Mouse (Mus musculus) embryonic facial prominence, embryonic 11.5 days (tissue): Measurements from ENCODE around the gene Senp7. TPM values are rescaled to one million over a fixed set of nuclear protein-coding genes. Genes with fewer than 3 reads are reported as not detected.
"Not testable (repeated sequence)": the region's sequence is repeated elsewhere in the genome, so short reads cannot be mapped to it uniquely, and the experiment has no call there.

ENCODE experiments used
- ATAC-seq: fragments of 200-750 bp; cut with Nextera tagmentation; replicated peaks from 2 replicates; pipeline ENCODE4 v1.8.0; 2017; ENCODE audit warnings: low read depth; ENCODE audit not compliant: insufficient number of reproducible peaks, low FRiP score, low TSS enrichment
- DNase-seq: peaks from one replicate; pipeline ENCODE4 v3.0.0-alpha.2; 2015; ENCODE audit warnings: low spot score
- H3K27ac ChIP-seq: fragments of 300-500 bp; sonication (generic); replicated peaks from 2 replicates; pipeline ENCODE4 v1.5.1; 2014; ENCODE audit warnings: mild to moderate bottlenecking, low read depth, low read length, control low read depth
- H3K27me3 ChIP-seq: fragments of 300-500 bp; sonication (generic); 2 replicates; pipeline ENCODE4 v1.6.1; 2014; ENCODE audit warnings: mild to moderate bottlenecking, low read length, moderate library complexity, mixed read lengths; ENCODE audit not compliant: control insufficient read depth, insufficient read depth
- H3K36me3 ChIP-seq: fragments of 300-500 bp; sonication (generic); replicated peaks from 2 replicates; pipeline ENCODE4 v1.6.1; 2014; ENCODE audit warnings: low read depth, mild to moderate bottlenecking, low read length, moderate library complexity, mixed read lengths; ENCODE audit not compliant: control insufficient read depth, insufficient read depth
- H3K4me1 ChIP-seq: fragments of 300-500 bp; sonication (generic); 2 replicates; pipeline ENCODE4 v1.6.1; 2014; ENCODE audit warnings: low read length, mixed read lengths; ENCODE audit not compliant: control insufficient read depth, insufficient read depth
- H3K4me2 ChIP-seq: fragments of 300-500 bp; sonication (generic); 2 replicates; pipeline ENCODE4 v1.6.1; 2014; ENCODE audit warnings: low read depth, mild to moderate bottlenecking, control low read depth, low read length, moderate library complexity
- H3K4me3 ChIP-seq: fragments of 300-500 bp; sonication (generic); 2 replicates; pipeline ENCODE4 v1.5.1; 2014; ENCODE audit warnings: low read depth, low read length, control low read depth
- H3K9ac ChIP-seq: fragments of 300-500 bp; sonication (generic); replicated peaks from 2 replicates; pipeline ENCODE4 v1.6.1; 2014; ENCODE audit warnings: mild to moderate bottlenecking, control low read depth, low read length
- H3K9me3 ChIP-seq: fragments of 300-500 bp; sonication (generic); replicated peaks from 2 replicates; pipeline ENCODE4 v1.6.1; 2016; ENCODE audit warnings: mild to moderate bottlenecking, low read length, inconsistent platforms, mixed read lengths; ENCODE audit not compliant: control insufficient read depth
- WGBS: fragments of 180-500 bp; shearing (Covaris S2); extraction: QIAGEN DNeasy Blood & Tissue Kit; methylation state at CpG from one replicate; pipeline ENCODE4 v1.1.7; 2014; 5-methylcytosine and 5-hydroxymethylcytosine counted together
- polyA plus RNA-seq: library from polyadenylated mRNA; unstranded; fragments of >200 nt; fragmentation: Nextera tagmentation; extraction: Ambion mirVana; gene quantifications from 2 replicates; pipeline ENCODE4 v1.2.1, GENCODE M21; 2014

Senp7 gene
- polyA plus RNA-seq, 1 experiment from 2014 or later: 36.1 TPM

- DNase-seq (no peak), ATAC-seq (no peak)
- peaks cover 3% of the 10 kb centered on the region; the same call in 1 of the 2 replicates for H3K36me3 ChIP-seq
- no peak overlapping the region for H3K4me3 ChIP-seq
- H3K27me3 ChIP-seq: no peaks in the 10 kb centered on the region
- no peaks in the 10 kb centered on the region for H3K4me1 ChIP-seq
- no peak overlapping the region for H3K27ac ChIP-seq
- no peak overlapping the region for H3K9ac ChIP-seq
- no peaks in the 10 kb centered on the region for H3K9me3 ChIP-seq
- H3K4me2 ChIP-seq: no peak overlapping the region
- WGBS: 84% methylated on average over 5 of the region's 5 CpGs
Observed at GRCm38 (mm10) chr16:56122517-56122916, 74.4 kb downstream of the Senp7 start.

- Histone ChIP-seq H3K36me3 (peaks cover 3% of the 10 kb centered on the region; the same call in 1 of the 2 replicates), H3K27ac (no peak overlapping the region), H3K9ac (no peak overlapping the region), H3K4me3 (no peak overlapping the region), H3K4me1 (no peaks in the 10 kb centered on the region), H3K4me2 (no peak overlapping the region), H3K27me3 (no peaks in the 10 kb centered on the region), H3K9me3 (no peaks in the 10 kb centered on the region)
- 96% methylated on average over 3 of the region's 3 CpGs for WGBS
- ATAC-seq (no peak), DNase-seq (no peak)
Observed at GRCm38 (mm10) chr16:56124045-56124444, 75.9 kb downstream of the Senp7 start.

GRCm38 (mm10) chr16:56131666-56132065 lies 83.5 kb downstream of the Senp7 start:
- no peaks in the 10 kb centered on the region for H3K27me3 ChIP-seq
- H3K36me3 ChIP-seq: peaks cover 3% of the 10 kb centered on the region; the same call in 1 of the 2 replicates
- H3K4me1 ChIP-seq: no peaks in the 10 kb centered on the region
- no peak overlapping the region for H3K4me3 ChIP-seq
- no peaks in the 10 kb centered on the region for H3K9me3 ChIP-seq
- DNase-seq (peak; percentile 60), ATAC-seq (no peak)
- 32% methylated on average over 3 of the region's 3 CpGs for WGBS
- no peak overlapping the region for H3K4me2 ChIP-seq
- no peak overlapping the region for H3K27ac ChIP-seq
- H3K9ac ChIP-seq: no peak overlapping the region

GRCm38 (mm10) chr16:56134149-56134548 lies 86.0 kb downstream of the Senp7 start:
- no peak for DNase-seq
- ATAC-seq: no peak
- Histone ChIP-seq H3K27ac (no peak overlapping the region), H3K4me2 (no peak overlapping the region), H3K9me3 (no peaks in the 10 kb centered on the region), H3K9ac (no peak overlapping the region), H3K4me1 (no peaks in the 10 kb centered on the region), H3K27me3 (no peaks in the 10 kb centered on the region), H3K4me3 (no peak overlapping the region), H3K36me3 (no peaks in the 10 kb centered on the region)
- WGBS: 54% methylated on average over 4 of the region's 4 CpGs

- H3K9me3 ChIP-seq, ATAC-seq, H3K27ac ChIP-seq, H3K9ac ChIP-seq, DNase-seq, H3K27me3 ChIP-seq, H3K36me3 ChIP-seq, H3K4me2 ChIP-seq, H3K4me3 ChIP-seq, H3K4me1 ChIP-seq: not testable (repeated sequence)
- WGBS: 95% methylated on average over 5 of the region's 5 CpGs
Observed at GRCm38 (mm10) chr16:56137672-56138071, 89.5 kb downstream of the Senp7 start.

GRCm38 (mm10) chr16:56139921-56140320 lies 91.8 kb downstream of the Senp7 start:
- no peak overlapping the region for H3K27ac ChIP-seq
- no peak overlapping the region for H3K9ac ChIP-seq
- no peak overlapping the region for H3K4me2 ChIP-seq
- no peak for ATAC-seq
- no peaks in the 10 kb centered on the region for H3K27me3 ChIP-seq
- WGBS: 87% methylated on average over 3 of the region's 3 CpGs
- no peak overlapping the region for H3K4me3 ChIP-seq
- no peaks in the 10 kb centered on the region for H3K36me3 ChIP-seq
- DNase-seq: no peak
- H3K9me3 ChIP-seq: no peaks in the 10 kb centered on the region
- no peaks in the 10 kb centered on the region for H3K4me1 ChIP-seq

GRCm38 (mm10) chr16:56144876-56145555 lies 96.9 kb downstream of the Senp7 start:
- DNase-seq (no peak), ATAC-seq (no peak)
- no peaks in the 10 kb centered on the region for H3K36me3 ChIP-seq
- no peak overlapping the region for H3K27ac ChIP-seq
- no peaks in the 10 kb centered on the region for H3K27me3 ChIP-seq
- 95% methylated on average over 17 of the region's 17 CpGs for WGBS
- H3K9ac ChIP-seq: no peak overlapping the region
- no peaks in the 10 kb centered on the region for H3K4me1 ChIP-seq
- no peaks in the 10 kb centered on the region for H3K9me3 ChIP-seq
- H3K4me3 ChIP-seq: no peak overlapping the region
- H3K4me2 ChIP-seq: no peak overlapping the region

- ATAC-seq (no peak), DNase-seq (no peak)
- no peak overlapping the region for H3K9ac ChIP-seq
- no peaks in the 10 kb centered on the region for H3K9me3 ChIP-seq
- no peaks in the 10 kb centered on the region for H3K27me3 ChIP-seq
- H3K4me3 ChIP-seq: no peak overlapping the region
- H3K4me1 ChIP-seq: no peaks in the 10 kb centered on the region
- WGBS: 40% methylated on average over 2 of the region's 2 CpGs
- H3K4me2 ChIP-seq: no peak overlapping the region
- H3K36me3 ChIP-seq: no peaks in the 10 kb centered on the region
- H3K27ac ChIP-seq: no peak overlapping the region
Observed at GRCm38 (mm10) chr16:56147679-56148078, 99.5 kb downstream of the Senp7 start.
